Mouse (Mus musculus): ENCODE measurements at regions not wholly inside any gene's neighbourhood (a gene's known extent, or its start where the extent isn't known, plus 50 kb on each side); places are given as distances from the start of the nearest gene placed in this dataset.

DNA sequence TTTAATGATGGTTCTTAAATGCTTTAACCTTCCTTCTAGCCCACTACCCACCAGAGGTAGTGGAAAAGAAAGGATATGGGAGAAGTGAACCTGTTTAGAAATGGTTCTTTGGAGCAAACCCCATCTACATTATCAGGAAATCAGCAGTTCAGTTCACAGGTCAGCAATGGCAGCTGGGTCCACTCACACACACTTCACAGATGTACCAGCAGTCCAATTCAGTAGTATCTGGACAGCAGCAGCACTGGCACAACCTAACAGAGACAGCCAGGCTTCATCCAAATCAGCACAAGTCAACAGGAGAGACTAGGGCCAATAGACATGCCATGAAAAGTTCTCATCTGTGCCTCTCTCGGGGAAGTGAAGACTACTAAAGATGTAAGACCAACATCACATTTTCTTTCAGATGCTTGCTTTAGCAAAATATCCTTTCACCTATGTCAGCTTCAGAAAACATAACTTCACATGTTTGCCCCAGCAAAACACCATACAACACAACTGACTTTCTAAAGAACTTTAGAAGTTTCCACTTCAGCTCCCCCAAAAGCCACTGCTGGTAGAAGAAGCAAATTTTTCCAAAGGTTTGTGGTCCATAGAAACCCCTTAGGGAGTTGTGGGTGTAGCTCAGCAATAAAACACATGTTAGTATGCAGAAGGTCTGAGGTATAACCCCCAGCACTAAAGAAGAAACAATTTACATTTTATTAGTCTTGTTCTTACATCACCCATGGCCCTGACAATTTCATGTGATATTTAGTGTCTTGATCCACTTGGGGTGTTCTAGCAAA is 77.7 kb downstream of the H2al2a start:
- TF ChIP-seq CTCF (IDR thresholded peaks at IDR 0.05; ENCODE audit: insufficient read depth, low read depth, low read length) (no peak), POLR2A (IDR thresholded peaks at IDR 0.05; ENCODE audit: insufficient read depth, low read depth, low read length) (no peak)
